In the genomic region with DNA sequence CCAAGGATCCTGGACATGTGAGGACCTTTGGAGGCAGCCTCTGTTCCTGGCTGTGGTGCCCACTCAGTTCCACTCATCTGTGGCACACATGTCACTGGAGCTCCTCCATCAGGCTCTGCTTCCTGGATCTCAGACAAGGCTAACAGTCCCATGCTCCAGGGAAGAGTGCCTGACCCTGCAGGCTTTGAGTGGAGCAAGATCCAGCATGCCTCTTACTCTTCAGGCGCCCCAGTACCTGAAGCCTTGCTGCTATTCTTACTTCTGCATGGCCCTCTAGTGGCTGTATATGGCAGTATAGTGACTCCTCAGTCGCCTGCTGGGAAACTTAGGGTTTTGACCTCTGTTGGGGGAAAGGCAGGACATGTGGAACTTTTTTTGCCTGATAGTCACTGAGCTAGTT, we compare ENCODE assay signal across 7 mouse cellular contexts. TPM values are rescaled to one million over a fixed set of nuclear protein-coding genes. Genes with fewer than 3 reads are reported as not detected.
A peak's percentile ranks its signal among the peaks of the same experiment; 100 is the strongest.
DNase-seq lines count a peak whose midpoint lies in the region; ATAC-seq and TF ChIP-seq lines count a peak whose summit lies in the region.

No protein-coding gene starts in this region.

- intact Hi-C loops in gastrocnemius, postnatal 14 days (cut with DNase I; ENCODE audit: low total_unique reads) = no loop called here

- TF ChIP-seq CTCF in lung, adult 2 months (IDR thresholded peaks at IDR 0.05; ENCODE audit: insufficient read depth, low read length) = peak; percentile 56

- peaks cover 19% of the 10 kb centered on the region for H3K4me1 ChIP-seq in intestine, embryonic 16.5 days (ENCODE audit: control insufficient read depth, insufficient read depth, low read length)
- peaks cover 12% of the 10 kb centered on the region for H3K4me1 ChIP-seq in lung, adult 2 months (ENCODE audit: control insufficient read depth, insufficient read depth, low read length)

- no peaks in the 10 kb centered on the region for H3K36me3 ChIP-seq in intestine, embryonic 16.5 days (ENCODE audit: control insufficient read depth, insufficient read depth, low read length)

- peak; percentile 75 for ATAC-seq in intestine, embryonic 16.5 days

- H3K4me2 ChIP-seq in intestine, embryonic 16.5 days (ENCODE audit: low read depth, low read length) = no peak overlapping the region

- H3K27ac ChIP-seq in intestine, embryonic 16.5 days (ENCODE audit: low read length) = no peak overlapping the region

- no peak overlapping the region for H3K9ac ChIP-seq in intestine, embryonic 16.5 days (ENCODE audit: low read depth, low read length)

- no peak for TF ChIP-seq POLR2A in lung, adult 2 months (IDR thresholded peaks at IDR 0.05; ENCODE audit: borderline replicate concordance, extremely low read depth, low read depth, low read length)

- DNase-seq in urinary bladder, postnatal 25 days (ENCODE audit: low spot score) = peak; percentile 52
- DNase-seq in urinary bladder, postnatal 4 days (ENCODE audit: low spot score in 2 of 2) = no peak
- DNase-seq in cerebellum, adult 11 months = peak; percentile 38
- peak; percentile 16 for DNase-seq in gastrocnemius, postnatal 14 days
- peak; percentile 43 for DNase-seq in lung, adult 2 months
- DNase-seq in retina, embryonic 14.5 days (ENCODE audit: low spot score) = peak; percentile 69

- 16% methylated on average over 2 of the region's 2 CpGs for WGBS in intestine, embryonic 16.5 days
- WGBS in lung, adult 2 months = 14% methylated on average over 2 of the region's 2 CpGs

- no peaks in the 10 kb centered on the region for H3K9me3 ChIP-seq in intestine, embryonic 16.5 days (ENCODE audit: control insufficient read depth, low read length)

- H3K27me3 ChIP-seq in intestine, embryonic 16.5 days (replicated peaks; ENCODE audit: control insufficient read depth, insufficient read depth, low read length) = no peaks in the 10 kb centered on the region

- no peak overlapping the region for H3K4me3 ChIP-seq in intestine, embryonic 16.5 days (ENCODE audit: low read length)
- no peak overlapping the region for H3K4me3 ChIP-seq in lung, adult 2 months (replicated peaks; ENCODE audit: extremely low read depth, low read depth, low read length)

RNA-seq across cellular contexts. Expression of gene Tppp, which starts 17.0 kb away (rescaled TPM):
- total RNA-seq in gastrocnemius, postnatal 14 days (2021) = 1 to 10 TPM; 5.8 to 5.9 TPM
- polyA plus RNA-seq in intestine, embryonic 16.5 days (2015; fragmentation: Nextera tagmentation; extraction: Ambion mirVana) = 2.7 and 3.2 TPM in 2 replicates
- polyA plus RNA-seq in lung, adult 2 months (2012; rRNA removed) = 13.2 and 13.4 TPM in 2 replicates

RNA-seq across cellular contexts. Expression of gene Cep72, which starts 35.9 kb away (rescaled TPM):
- total RNA-seq in gastrocnemius, postnatal 14 days (2021) = 1 to 10 TPM; 1.6 to 2.6 TPM
- polyA plus RNA-seq in intestine, embryonic 16.5 days (2015; fragmentation: Nextera tagmentation; extraction: Ambion mirVana) = 9.9 and 12.7 TPM in 2 replicates
- 1.2 and 1.3 TPM in 2 replicates for polyA plus RNA-seq in lung, adult 2 months (2012; rRNA removed)

Comparison
In these comparisons a context has a peak if more than half of its experiments do, and no peak if none do; other contexts are left out.
1. DNase-seq: peak in urinary bladder, postnatal 25 days (single experiment), cerebellum, adult 11 months (single experiment), gastrocnemius, postnatal 14 days (single experiment), lung, adult 2 months (single experiment) and retina, embryonic 14.5 days (single experiment); none in urinary bladder, postnatal 4 days (0 of 2).